Mouse (Mus musculus) urinary bladder, adult 2 months (tissue): Measurements from ENCODE around the gene Mrpl53. TPM values are rescaled to one million over a fixed set of nuclear protein-coding genes. Genes with fewer than 3 reads are reported as not detected.
"Not testable (repeated sequence)": the region's sequence is repeated elsewhere in the genome, so short reads cannot be mapped to it uniquely, and the experiment has no call there.

Experiments used
- DNase-seq: peaks from one replicate; pipeline ENCODE4 v3.0.0; 2022; ENCODE audit warnings: low spot score
- polyA plus RNA-seq: library from polyadenylated mRNA; depleted of rRNA; stranded (reverse); fragments of >200 nt; gene quantifications from 2 replicates; pipeline ENCODE4 v1.2.3, GENCODE M21; 2012; rRNA removed

Mrpl53 gene
- polyA plus RNA-seq, 1 experiment: 84.8 TPM

- DNase-seq: no peak
Observed at GRCm38 (mm10) chr6:83151721-83152120, 42.9 kb downstream of the Mrpl53 start.

GRCm38 (mm10) chr6:83153038-83153437 lies 44.2 kb downstream of the Mrpl53 start:
- DNase-seq: no peak

- no peak for DNase-seq
Observed at GRCm38 (mm10) chr6:83153485-83153884, 44.6 kb downstream of the Mrpl53 start.

GRCm38 (mm10) chr6:83155552-83156238 lies 46.9 kb downstream of the Mrpl53 start:
- DNase-seq: no peak

GRCm38 (mm10) chr6:83156259-83156684 lies 47.4 kb downstream of the Mrpl53 start, which contains the start of the genes Wdr54 and 1700003E16Rik:
TSS of gene Wdr54 (minus strand) at chr6:83156397.
TSS of gene 1700003E16Rik (plus strand) at chr6:83156404.
- no peak for DNase-seq

GRCm38 (mm10) chr6:83159456-83159855 lies 50.6 kb downstream of the Mrpl53 start:
- not testable (repeated sequence) for DNase-seq

Other genes with a start within 250 kb of the Mrpl53 start
- gene Sema4f, start 169.3 kb upstream of the Mrpl53 start, polyA plus RNA-seq: 0.31 and 0.43 TPM in 2 replicates
- 0.30 and 0.62 TPM in 2 replicates for gene M1ap, start 162.1 kb upstream of the Mrpl53 start, polyA plus RNA-seq
- 18.3 and 20.8 TPM in 2 replicates for gene Dok1, start 75.6 kb upstream of the Mrpl53 start, polyA plus RNA-seq
- gene Loxl3, start 74.9 kb upstream of the Mrpl53 start, polyA plus RNA-seq: 20.2 and 20.7 TPM in 2 replicates
- 189 and 247 TPM in 2 replicates for gene Aup1, start 54.5 kb upstream of the Mrpl53 start, polyA plus RNA-seq
- gene Htra2, start 53.8 kb upstream of the Mrpl53 start, polyA plus RNA-seq: 46.4 and 67.3 TPM in 2 replicates
- gene Dqx1, start 51.2 kb upstream of the Mrpl53 start, polyA plus RNA-seq: 3.4 and 4.9 TPM in 2 replicates
- 0.15 and 0.29 TPM in 2 replicates for gene Tlx2, start 38.7 kb upstream of the Mrpl53 start, polyA plus RNA-seq
- gene Pcgf1, start 31.2 kb upstream of the Mrpl53 start, polyA plus RNA-seq: 28.5 and 35.8 TPM in 2 replicates
- gene Lbx2, start 22.7 kb upstream of the Mrpl53 start, polyA plus RNA-seq: 0.84 and 1.0 TPM in 2 replicates
- gene Ccdc142, start 7.4 kb upstream of the Mrpl53 start, polyA plus RNA-seq: 3.1 and 4.5 TPM in 2 replicates
- gene Gm42688, start 7.4 kb upstream of the Mrpl53 start, polyA plus RNA-seq: 5.0 and 6.1 TPM in 2 replicates
- gene Mogs, start 6.5 kb downstream of the Mrpl53 start, polyA plus RNA-seq: 29.7 and 40.3 TPM in 2 replicates
- gene Wbp1, start 12.5 kb downstream of the Mrpl53 start, polyA plus RNA-seq: 85.6 and 89.2 TPM in 2 replicates
- 25.2 and 25.5 TPM in 2 replicates for gene Ino80b, start 16.4 kb downstream of the Mrpl53 start, polyA plus RNA-seq
- gene Rtkn, start 26.4 kb downstream of the Mrpl53 start, polyA plus RNA-seq: 20.7 and 22.1 TPM in 2 replicates
- 4.9 and 5.6 TPM in 2 replicates for gene Wdr54, start 47.4 kb downstream of the Mrpl53 start, polyA plus RNA-seq
- 1.2 and 1.5 TPM in 2 replicates for gene 1700003E16Rik, start 47.4 kb downstream of the Mrpl53 start, polyA plus RNA-seq
- gene Dctn1, start 56.9 kb downstream of the Mrpl53 start, polyA plus RNA-seq: 97.9 and 119 TPM in 2 replicates
- gene Slc4a5, start 110.8 kb downstream of the Mrpl53 start, polyA plus RNA-seq: 0.06 TPM in 1 of 2 replicates, not detected in the other
- 3.2 and 4.4 TPM in 2 replicates for gene Mthfd2, start 216.9 kb downstream of the Mrpl53 start, polyA plus RNA-seq
- 55.1 and 57.1 TPM in 2 replicates for gene Mob1a, start 217.0 kb downstream of the Mrpl53 start, polyA plus RNA-seq
- gene Bola3, start 240.1 kb downstream of the Mrpl53 start, polyA plus RNA-seq: 57.9 and 67.0 TPM in 2 replicates